Mouse (Mus musculus): ENCODE data around the gene Plin4.
A peak's percentile ranks its signal among the peaks of the same experiment; 100 is the strongest.
"Not testable (repeated sequence)": the region's sequence is repeated elsewhere in the genome, so short reads cannot be mapped to it uniquely, and the experiment has no call there.

The Plin4 gene

GRCm38 (mm10) chr17:56102158-56102557, 7.4 kb downstream of the Plin4 start:
- no peak for DNase-seq (ENCODE audit: low spot score)

GRCm38 (mm10) chr17:56100811-56101210, 8.8 kb downstream of the Plin4 start:
- DNase-seq (ENCODE audit: low spot score) = no peak

DNA sequence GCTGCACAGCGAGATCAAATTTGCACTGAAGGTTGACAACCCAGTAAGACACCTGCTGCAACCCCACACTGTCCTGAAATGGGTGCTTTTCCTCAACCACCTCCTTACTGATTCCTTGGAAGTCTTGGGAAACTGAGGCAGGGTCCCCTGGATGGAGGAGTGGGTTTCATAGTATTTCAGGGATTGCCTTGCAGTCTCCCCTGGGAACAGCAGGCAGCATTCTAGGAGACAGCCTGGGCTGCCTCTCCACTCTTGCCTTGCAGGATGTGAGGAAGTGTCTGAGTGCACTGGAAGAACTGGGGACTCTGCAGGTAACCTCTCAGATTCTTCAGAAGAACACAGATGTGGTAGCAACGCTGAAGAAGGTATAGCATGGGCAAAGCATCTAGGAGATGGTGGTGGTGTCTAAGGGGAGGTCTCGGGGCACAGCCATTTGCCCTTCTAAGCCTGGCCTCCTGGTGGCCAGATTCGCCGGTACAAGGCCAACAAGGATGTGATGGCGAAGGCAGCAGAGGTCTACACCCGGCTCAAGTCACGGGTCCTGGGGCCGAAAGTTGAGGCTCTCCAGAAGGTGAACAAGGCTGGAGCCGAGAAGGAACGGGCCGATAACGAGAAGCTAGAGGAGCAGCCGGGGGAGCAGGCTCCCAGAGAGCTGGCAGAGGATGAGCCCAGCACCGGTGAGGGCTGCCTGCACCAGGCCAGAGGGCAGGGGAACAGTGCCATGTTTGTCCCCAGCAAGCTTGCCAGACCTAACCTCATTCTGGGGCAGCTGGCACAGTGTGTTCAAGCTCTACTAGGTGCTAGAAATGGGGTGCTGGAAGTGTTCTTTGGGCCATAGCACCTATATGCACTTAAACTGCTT, 10.7 kb downstream of the Plin4 start:
- no peak for DNase-seq (ENCODE audit: low spot score)

DNA sequence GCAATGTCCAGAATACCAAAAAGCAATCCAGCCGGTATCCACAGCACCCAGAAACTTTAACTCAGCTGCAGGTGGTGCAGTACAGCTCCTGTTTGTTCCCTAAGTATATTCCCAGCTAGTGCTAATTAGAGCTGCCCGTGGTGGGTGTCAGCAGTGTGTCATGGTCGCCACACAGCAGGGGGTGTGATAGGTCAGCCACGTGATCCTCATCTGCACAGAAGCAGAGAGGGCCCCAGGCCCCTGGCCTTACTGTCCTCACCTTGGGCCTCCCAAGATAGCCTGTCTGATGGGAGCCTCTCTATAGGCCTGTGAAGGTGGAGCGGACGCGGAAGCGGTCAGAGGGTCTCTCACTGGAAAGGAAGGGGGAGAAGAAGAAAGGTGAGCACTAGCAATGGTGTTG, 11.4 kb downstream of the Plin4 start:
- no peak for DNase-seq (ENCODE audit: low spot score)

DNA sequence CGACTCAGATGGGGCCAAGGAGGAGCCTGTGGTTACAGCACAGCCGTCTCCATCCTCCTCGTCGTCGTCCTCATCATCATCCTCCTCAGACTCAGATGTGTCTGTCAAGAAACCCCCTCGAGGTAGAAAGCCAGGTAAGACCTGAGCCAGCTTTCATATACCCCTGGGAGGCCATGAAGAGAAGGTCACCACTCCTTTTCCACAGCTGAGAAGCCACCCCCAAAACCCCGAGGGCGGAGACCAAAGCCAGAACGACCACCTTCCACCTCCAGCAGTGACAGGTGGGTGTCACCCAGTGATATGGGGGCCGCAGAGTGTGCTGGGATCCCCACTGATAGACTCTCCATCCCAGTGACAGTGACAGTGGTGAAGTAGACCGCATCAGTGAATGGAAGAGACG, 12.7 kb downstream of the Plin4 start:
- DNase-seq (ENCODE audit: low spot score) = no peak

GRCm38 (mm10) chr17:56092794-56093193, 16.8 kb downstream of the Plin4 start:
- no peak for DNase-seq (ENCODE audit: low spot score)

DNA sequence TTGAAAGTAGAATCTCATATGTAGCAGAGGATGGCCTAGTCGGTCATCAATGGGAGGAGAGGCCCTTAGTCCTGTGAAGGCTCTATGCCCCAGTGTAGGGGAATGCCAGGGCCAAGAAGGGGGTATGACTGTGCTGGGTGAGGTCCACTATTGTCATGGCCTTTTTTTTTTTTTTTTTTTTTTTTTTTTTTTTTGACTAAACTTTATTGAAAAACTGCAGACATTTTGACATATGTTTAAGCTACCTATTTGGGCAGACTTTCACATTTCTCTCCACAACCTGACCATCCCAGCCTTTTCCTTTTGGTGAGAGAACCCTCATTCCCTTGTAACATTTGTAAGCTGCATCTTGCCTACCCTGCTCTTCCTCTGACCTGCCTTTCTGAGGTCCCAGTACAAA, 17.3 kb downstream of the Plin4 start:
- no peak for DNase-seq (ENCODE audit: low spot score)

DNA sequence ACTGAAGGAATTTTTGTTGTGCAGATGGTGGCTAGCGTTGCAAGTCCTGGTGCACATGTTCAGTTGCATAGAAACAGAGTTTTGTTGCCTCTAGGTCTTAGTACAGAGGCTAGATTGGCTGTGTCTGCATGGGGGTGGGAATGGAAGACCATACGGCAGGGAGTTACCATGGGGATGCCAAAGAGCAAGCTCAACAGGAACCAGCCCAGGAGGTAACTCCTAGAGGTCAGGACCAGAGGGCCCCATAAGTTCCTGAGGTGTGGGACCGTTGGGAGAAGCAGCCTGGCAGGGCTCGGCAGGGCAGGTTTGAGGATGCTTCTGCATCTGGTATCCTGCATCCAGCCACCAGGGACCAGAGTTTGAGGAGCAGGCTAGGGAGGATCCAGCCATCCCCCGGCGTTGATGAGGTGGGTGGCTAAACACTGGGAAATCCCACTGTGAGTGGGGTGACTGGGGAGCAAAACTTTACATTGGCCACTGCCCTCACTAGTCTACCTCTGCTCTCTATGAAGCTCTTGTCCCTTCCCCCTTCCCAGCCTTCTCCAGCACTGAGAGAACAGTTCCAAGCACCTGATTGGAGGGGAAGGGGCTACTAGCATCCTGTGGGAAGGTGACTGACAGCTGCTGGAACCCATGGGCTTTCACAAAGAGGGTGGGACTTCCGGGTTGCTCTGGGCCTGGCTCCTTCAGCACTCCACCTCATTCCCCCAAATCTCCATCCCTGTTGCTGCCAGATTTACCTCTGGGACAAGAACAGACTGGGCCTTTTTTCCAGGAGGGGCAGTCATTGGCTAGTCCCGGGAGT, 28.6 kb downstream of the Plin4 start:
- DNase-seq (ENCODE audit: low spot score) = no peak

- no peak for DNase-seq (ENCODE audit: low spot score)
Observed at GRCm38 (mm10) chr17:56079921-56080320, 29.7 kb downstream of the Plin4 start.

GRCm38 (mm10) chr17:56078880-56079795, 30.5 kb downstream of the Plin4 start, which contains the start of gene Hdgfl2:
TSS of gene Hdgfl2 (plus strand) at chr17:56079634.
- peak; percentile 99 for DNase-seq (ENCODE audit: low spot score)

GRCm38 (mm10) chr17:56078361-56078760, 31.2 kb downstream of the Plin4 start:
- not testable (repeated sequence) for DNase-seq (ENCODE audit: low spot score)

DNA sequence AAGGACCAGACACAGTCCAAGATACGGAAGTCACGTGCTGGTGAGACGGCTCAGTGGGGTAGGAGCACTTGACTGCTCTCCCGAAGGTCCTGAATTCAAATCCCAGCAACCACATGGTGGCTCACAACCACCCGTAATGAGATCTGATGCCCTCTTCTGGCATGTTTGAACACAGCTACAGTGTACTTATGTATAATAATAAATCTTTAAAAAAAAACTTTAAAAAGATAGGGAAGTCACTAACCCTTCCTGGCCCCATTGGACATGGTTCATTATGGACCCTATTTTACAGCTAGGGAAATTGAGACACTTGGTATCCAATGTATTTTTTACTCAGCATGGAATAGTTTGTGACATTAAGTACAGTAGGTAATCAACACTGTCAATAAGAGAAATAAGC, 32.1 kb downstream of the Plin4 start:
- DNase-seq (ENCODE audit: low spot score) = no peak

- peak; percentile 97 for DNase-seq (ENCODE audit: low spot score)
Observed at GRCm38 (mm10) chr17:56074827-56075208, 34.8 kb downstream of the Plin4 start, which contains the start of gene Ubxn6. TSS of gene Ubxn6 (minus strand) at chr17:56075028.

DNA sequence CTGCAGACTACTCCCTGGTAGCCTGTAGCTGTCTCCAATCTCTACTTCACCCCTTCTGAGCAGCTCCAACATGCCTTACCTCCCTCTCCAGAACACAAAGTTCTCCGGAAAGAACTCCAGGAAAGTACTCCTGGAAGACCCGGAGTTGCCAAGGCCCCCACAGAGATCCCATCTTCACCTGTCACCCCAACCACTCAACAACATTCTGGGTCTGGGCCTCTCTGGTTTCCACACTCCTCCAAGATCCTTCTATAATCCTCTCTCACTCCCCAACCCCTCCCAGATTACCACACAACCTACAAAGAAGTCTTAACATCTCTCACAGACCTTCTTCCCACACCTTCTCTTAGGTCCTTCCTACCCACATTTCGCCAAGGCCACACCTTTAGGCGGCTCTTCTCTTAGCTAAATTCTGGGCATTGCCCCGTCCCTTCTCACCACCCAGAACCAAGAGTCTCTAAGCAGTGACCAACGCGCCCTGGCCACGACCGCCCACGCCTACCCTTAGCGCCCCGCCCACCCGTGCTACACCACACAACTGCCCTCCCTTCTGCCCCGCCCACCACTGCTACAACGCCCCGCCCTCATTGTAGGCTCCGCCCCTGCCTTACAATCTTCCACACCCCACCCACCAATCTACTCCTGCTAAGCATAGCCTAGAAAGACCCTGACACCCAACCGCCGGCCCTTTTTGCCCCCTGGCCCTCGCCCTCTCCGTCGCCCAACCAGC, 35.3 kb downstream of the Plin4 start:
- DNase-seq (ENCODE audit: low spot score) = peak; percentile 80

GRCm38 (mm10) chr17:56072243-56072642, 37.4 kb downstream of the Plin4 start:
- DNase-seq (ENCODE audit: low spot score) = no peak

GRCm38 (mm10) chr17:56071126-56071525, 38.5 kb downstream of the Plin4 start:
- no peak for DNase-seq (ENCODE audit: low spot score)

GRCm38 (mm10) chr17:56069066-56069465, 40.5 kb downstream of the Plin4 start:
- DNase-seq (ENCODE audit: low spot score) = no peak

DNA sequence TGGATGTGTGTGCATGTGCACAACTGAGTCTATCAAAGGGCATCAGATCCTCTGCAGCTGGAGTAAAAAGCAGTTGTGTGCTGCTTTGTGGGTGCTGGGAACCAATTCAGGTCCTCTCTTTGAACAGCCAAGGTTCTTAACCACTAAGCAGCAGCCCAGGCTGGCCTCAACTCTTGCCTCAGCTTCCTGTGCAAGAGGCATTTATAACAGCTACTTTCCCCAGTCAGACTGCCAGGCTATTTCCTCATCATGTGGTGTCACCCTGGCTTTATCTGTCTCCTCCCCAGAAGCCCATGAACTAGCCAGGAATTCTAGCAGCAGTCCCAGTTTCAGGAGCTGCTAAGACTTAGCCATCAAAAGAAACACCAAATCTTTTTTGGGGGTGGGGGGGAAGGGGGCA, 43.2 kb downstream of the Plin4 start:
- DNase-seq (ENCODE audit: low spot score) = no peak

DNA sequence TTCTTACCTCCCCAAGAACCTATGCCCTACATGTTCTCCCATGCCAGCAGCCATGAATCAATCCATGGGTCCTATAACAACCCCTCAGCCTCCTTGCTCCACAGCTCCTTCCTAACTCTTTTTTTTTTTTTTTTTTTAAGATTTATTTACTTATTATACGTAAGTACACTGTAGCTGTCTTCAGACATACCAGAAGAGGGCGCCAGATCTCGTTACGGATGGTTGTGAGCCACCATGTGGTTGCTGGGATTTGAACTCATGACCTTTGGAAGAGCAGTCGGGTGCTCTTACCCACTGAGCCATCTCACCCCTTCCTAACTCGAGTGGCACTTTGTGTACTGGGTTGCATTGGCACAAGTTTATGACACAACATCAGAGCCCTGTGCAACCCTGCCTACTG, 43.9 kb downstream of the Plin4 start:
- not testable (repeated sequence) for DNase-seq (ENCODE audit: low spot score)

GRCm38 (mm10) chr17:56062081-56062480, 47.5 kb downstream of the Plin4 start:
- no peak for DNase-seq (ENCODE audit: low spot score)

DNA sequence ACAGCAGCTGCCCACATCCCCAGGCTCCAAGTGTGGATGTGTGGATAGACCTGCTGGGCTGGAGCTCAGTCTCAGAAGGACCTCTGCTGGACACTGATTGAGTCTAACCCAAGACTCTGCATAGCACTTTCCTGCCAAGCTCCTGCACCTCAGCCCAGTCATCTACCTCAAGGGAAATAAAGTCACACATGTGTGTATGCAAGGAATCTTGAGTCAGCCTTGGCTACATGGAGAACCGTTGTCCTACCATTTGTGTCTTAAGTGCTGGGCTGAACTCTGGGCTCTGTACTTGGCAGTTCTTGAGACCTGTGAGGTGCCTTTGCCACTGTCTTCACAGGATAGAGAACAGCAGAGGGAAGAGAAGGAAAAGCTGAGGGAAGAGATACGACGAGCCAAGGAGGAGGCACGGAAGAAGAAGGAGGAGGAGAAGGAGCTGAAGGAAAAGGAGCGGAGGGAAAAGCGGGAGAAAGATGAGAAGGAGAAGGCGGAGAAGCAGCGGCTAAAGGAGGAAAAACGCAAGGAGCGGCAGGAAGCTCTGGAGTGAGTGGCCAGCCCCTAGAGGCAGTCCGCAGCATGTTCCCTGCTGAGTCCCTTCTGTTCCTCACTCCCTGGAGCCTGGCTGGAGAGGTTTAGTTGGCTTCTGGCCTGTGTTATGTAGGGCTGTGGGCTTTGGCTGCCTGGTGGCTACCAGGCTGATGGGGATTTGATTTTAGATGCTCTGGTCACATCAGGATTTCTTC, 52.1 kb downstream of the Plin4 start:
- DNase-seq (ENCODE audit: low spot score) = no peak
